Mouse (Mus musculus) kidney, embryonic 15.5 days (tissue): ENCODE measurements around the gene Rho. TPM values are rescaled to one million over a fixed set of nuclear protein-coding genes. Genes with fewer than 3 reads are reported as not detected.

Source experiments
- ATAC-seq: fragments of 200-750 bp; cut with Nextera tagmentation; replicated peaks from 2 replicates; pipeline ENCODE4 v1.8.0; 2017; ENCODE audit warnings: moderate TSS enrichment; ENCODE audit not compliant: low FRiP score
- H3K27ac ChIP-seq: fragments of 300-500 bp; sonication (generic); 2 replicates; pipeline ENCODE4 v1.5.1; 2015; ENCODE audit warnings: mild to moderate bottlenecking, inconsistent platforms
- H3K27me3 ChIP-seq: fragments of 300-500 bp; sonication (generic); 2 replicates; pipeline ENCODE4 v1.6.1; 2015; ENCODE audit warnings: inconsistent platforms
- H3K36me3 ChIP-seq: fragments of 300-500 bp; sonication (generic); 2 replicates; pipeline ENCODE4 v1.6.1; 2015; ENCODE audit warnings: inconsistent platforms
- H3K4me1 ChIP-seq: fragments of 300-500 bp; sonication (generic); 2 replicates; pipeline ENCODE4 v1.6.1; 2015; ENCODE audit warnings: inconsistent platforms
- H3K4me2 ChIP-seq: fragments of 300-500 bp; sonication (generic); 2 replicates; pipeline ENCODE4 v1.6.1; 2015; ENCODE audit warnings: moderate library complexity, mild to moderate bottlenecking, inconsistent platforms
- H3K4me3 ChIP-seq: fragments of 300-500 bp; sonication (generic); replicated peaks from 2 replicates; pipeline ENCODE4 v1.5.1; 2015; ENCODE audit warnings: mild to moderate bottlenecking, inconsistent platforms
- H3K9ac ChIP-seq: fragments of 300-500 bp; sonication (generic); 2 replicates; pipeline ENCODE4 v1.6.1; 2015; ENCODE audit warnings: mild to moderate bottlenecking, inconsistent platforms
- H3K9me3 ChIP-seq: fragments of 300-500 bp; sonication (generic); replicated peaks from 2 replicates; pipeline ENCODE4 v1.6.1; 2016; ENCODE audit warnings: inconsistent platforms
- WGBS: fragments of 180-500 bp; shearing (Covaris S2); methylation state at CpG from one replicate; pipeline ENCODE4 v1.1.7; 2015; ENCODE audit warnings: mixed read lengths; 5-methylcytosine and 5-hydroxymethylcytosine counted together
- polyA plus RNA-seq: library from polyadenylated mRNA; unstranded; fragments of >200 nt; fragmentation: Nextera tagmentation; extraction: Ambion mirVana; gene quantifications from 2 replicates; pipeline ENCODE4 v1.2.1, GENCODE M21; 2015

Gene Rho
- polyA plus RNA-seq, 1 experiment from 2014 or later, result 0.14 TPM

GRCm38 (mm10) chr6:115941128-115941527 is 9.6 kb downstream of the Rho start:
- Histone ChIP-seq H3K36me3 (no peaks in the 10 kb centered on the region), H3K9me3 (no peaks in the 10 kb centered on the region), H3K4me1 (peaks cover 10% of the 10 kb centered on the region), H3K27me3 (no peaks in the 10 kb centered on the region), H3K9ac (no peak overlapping the region), H3K27ac (no peak overlapping the region), H3K4me2 (0 out of 2 replicates have a peak overlapping the region, but pooled peaks have one; percentile 12), H3K4me3 (no peak overlapping the region)
- WGBS, result 9% methylated on average over 9 of the region's 12 CpGs
- ATAC-seq, result no peak

DNA sequence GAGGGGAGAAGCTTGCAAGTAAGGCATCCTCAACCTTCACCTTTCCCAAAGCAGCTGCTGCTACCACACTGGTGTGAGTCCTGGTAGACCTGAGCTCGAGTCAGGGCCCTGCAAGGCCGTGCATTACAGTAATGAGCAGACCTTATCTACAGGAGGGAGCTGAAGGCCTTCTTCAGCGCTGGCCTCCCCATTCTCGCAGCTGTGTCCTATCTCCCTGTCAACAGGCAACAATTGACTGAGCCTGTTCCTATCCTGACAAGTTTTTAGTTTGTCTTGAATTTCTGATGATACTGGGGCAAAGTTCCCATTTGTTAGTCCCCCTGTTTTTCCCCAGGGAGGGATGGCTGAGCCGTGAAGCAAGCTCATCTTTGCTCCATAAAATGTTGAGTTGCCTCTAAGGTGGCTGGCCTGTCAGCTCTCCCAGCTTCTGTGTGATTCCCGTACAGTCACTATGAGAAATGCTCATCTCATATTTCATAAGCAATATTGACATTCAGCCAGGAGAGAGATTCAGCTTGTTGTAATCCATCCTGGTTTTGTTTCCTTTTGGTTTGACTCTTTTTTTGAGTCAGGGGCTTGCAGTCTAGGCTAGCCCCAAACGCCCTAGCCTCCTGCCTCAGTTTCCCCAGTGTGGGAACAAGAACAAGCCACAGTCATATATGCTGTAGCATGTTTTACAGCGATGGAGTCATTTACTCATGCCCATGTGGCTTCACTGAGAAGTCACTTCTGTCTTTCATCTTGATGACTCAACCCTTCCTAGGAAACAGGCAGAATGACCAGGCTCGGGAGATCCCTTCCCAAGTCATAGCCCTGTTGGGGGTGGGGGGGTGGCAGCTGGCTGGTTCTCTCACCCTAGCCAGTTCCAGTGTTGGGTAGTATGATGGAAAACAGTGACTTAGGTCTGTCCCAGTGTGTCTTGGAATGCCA is 12.2 kb downstream of the Rho start:
- WGBS, result 64% methylated on average over 9 of the region's 9 CpGs
- ATAC-seq, result no peak
- H3K9ac ChIP-seq, result no peak overlapping the region
- no peak overlapping the region for H3K27ac ChIP-seq
- no peaks in the 10 kb centered on the region for H3K9me3 ChIP-seq
- H3K36me3 ChIP-seq, result no peaks in the 10 kb centered on the region
- H3K4me2 ChIP-seq, result no peak overlapping the region
- H3K27me3 ChIP-seq, result no peaks in the 10 kb centered on the region
- H3K4me3 ChIP-seq, result no peak overlapping the region
- H3K4me1 ChIP-seq, result peaks cover 10% of the 10 kb centered on the region

DNA sequence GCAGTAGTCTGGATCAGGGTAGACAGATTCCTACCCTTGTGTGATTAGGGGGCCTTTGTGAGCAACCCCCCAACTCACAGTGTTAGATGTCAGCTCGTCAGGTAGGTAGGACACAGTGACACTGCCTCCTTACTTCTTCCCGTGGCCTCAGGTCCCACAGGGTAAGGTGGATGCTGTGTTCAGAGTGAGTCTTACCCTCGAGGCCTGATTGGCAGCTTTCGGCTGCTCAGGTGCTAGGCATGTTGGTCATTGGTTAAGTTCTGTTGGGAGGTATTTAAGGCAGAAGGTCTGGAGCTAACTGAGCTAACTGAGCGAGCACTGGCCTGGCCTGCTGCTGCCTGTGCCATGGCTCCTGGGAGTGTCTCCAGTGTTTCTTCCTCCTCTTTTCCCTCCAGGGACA is 13.1 kb downstream of the Rho start, which contains the start of gene H1foo:
TSS of gene H1foo (plus strand) at position 301 of the 400 bp plus-strand sequence.
- no peak within 1 kb of the TSS for H3K27ac ChIP-seq
- ATAC-seq, result no peak
- WGBS, result 87% methylated on average over 5 of the region's 5 CpGs

GRCm38 (mm10) chr6:115945633-115946032 is 14.1 kb downstream of the Rho start:
- Histone ChIP-seq H3K27me3 (no peaks in the 10 kb centered on the region), H3K4me1 (peaks cover 13% of the 10 kb centered on the region), H3K4me2 (no peak overlapping the region), H3K9ac (no peak overlapping the region), H3K27ac (no peak overlapping the region), H3K36me3 (no peaks in the 10 kb centered on the region), H3K4me3 (no peak overlapping the region), H3K9me3 (no peaks in the 10 kb centered on the region)
- 80% methylated on average over 8 of the region's 8 CpGs for WGBS
- no peak for ATAC-seq

More for the DNA sequence above, 13.1 kb downstream of the Rho start, which contains the start of gene H1foo:
- Histone ChIP-seq H3K4me1 (peaks cover 10% of the 10 kb centered on the region), H3K9ac (no peak within 1 kb of the TSS), H3K27me3 (no peaks in the 10 kb centered on the region), H3K9me3 (no peaks in the 10 kb centered on the region), H3K4me3 (no peak within 1 kb of the TSS), H3K36me3 (no peaks in the 10 kb centered on the region), H3K4me2 (no peak within 1 kb of the TSS)

- no peak overlapping the region for H3K27ac ChIP-seq
Observed at GRCm38 (mm10) chr6:115946389-115946788, 14.8 kb downstream of the Rho start.

GRCm38 (mm10) chr6:115954506-115955074 is 23.0 kb downstream of the Rho start:
- Histone ChIP-seq H3K9me3 (no peaks in the 10 kb centered on the region), H3K9ac (no peak overlapping the region), H3K27ac (no peak overlapping the region), H3K36me3 (peaks cover 44% of the 10 kb centered on the region), H3K4me2 (no peak overlapping the region), H3K4me3 (no peak overlapping the region), H3K27me3 (no peaks in the 10 kb centered on the region), H3K4me1 (peaks cover 33% of the 10 kb centered on the region)
- 77% methylated on average over 9 of the region's 9 CpGs for WGBS
- ATAC-seq, result no peak

More at GRCm38 (mm10) chr6:115946389-115946788, 14.8 kb downstream of the Rho start:
- Histone ChIP-seq H3K9me3 (no peaks in the 10 kb centered on the region), H3K9ac (no peak overlapping the region), H3K4me1 (peaks cover 8% of the 10 kb centered on the region), H3K27me3 (no peaks in the 10 kb centered on the region), H3K36me3 (no peaks in the 10 kb centered on the region), H3K4me2 (no peak overlapping the region), H3K4me3 (no peak overlapping the region)
- WGBS, result 62% methylated on average over 6 of the region's 6 CpGs
- no peak for ATAC-seq

DNA sequence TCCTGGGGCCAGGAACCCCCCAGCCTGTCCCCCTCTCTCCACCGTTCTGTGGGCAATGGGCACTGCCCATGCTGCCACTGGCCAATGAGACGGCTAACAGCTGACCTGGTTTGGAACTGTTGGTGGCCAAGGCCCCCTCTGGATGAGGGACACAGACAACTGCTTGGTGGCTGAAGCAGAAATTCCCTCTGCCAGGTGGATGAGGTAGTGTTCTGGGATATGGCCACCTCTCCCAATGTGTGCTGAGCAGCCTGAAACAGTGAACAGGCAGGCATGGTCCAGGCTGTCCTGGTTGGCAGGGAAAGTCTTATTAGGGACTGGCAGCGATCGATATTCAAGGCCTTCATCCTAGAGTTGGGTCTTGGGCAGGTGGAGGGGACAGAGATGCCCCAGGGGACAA is 23.6 kb downstream of the Rho start:
- Histone ChIP-seq H3K27ac (no peak overlapping the region), H3K27me3 (no peaks in the 10 kb centered on the region), H3K4me2 (no peak overlapping the region), H3K9ac (no peak overlapping the region), H3K36me3 (peaks cover 50% of the 10 kb centered on the region), H3K4me3 (no peak overlapping the region), H3K9me3 (no peaks in the 10 kb centered on the region), H3K4me1 (peaks cover 34% of the 10 kb centered on the region)
- 86% methylated on average over 4 of the region's 4 CpGs for WGBS
- ATAC-seq, result no peak

- Histone ChIP-seq H3K4me3 (no peak overlapping the region), H3K9me3 (no peaks in the 10 kb centered on the region), H3K36me3 (peaks cover 55% of the 10 kb centered on the region), H3K4me1 (peaks cover 31% of the 10 kb centered on the region), H3K27ac (no peak overlapping the region), H3K4me2 (no peak overlapping the region), H3K27me3 (no peaks in the 10 kb centered on the region), H3K9ac (no peak overlapping the region)
- WGBS, result 79% methylated on average over 11 of the region's 11 CpGs
- ATAC-seq, result no peak
Observed at GRCm38 (mm10) chr6:115955664-115956063, 24.1 kb downstream of the Rho start.

- no peak overlapping the region for H3K9ac ChIP-seq
- 78% methylated on average over 13 of the region's 13 CpGs for WGBS
- no peak for ATAC-seq
- peaks cover 63% of the 10 kb centered on the region for H3K36me3 ChIP-seq
- H3K4me3 ChIP-seq, result no peak overlapping the region
- H3K9me3 ChIP-seq, result no peaks in the 10 kb centered on the region
- H3K4me2 ChIP-seq, result no peak overlapping the region
- H3K4me1 ChIP-seq, result peaks cover 31% of the 10 kb centered on the region
- peak overlapping the region; percentile 64 for H3K27ac ChIP-seq
- H3K27me3 ChIP-seq, result no peaks in the 10 kb centered on the region
Observed at GRCm38 (mm10) chr6:115956418-115956921, 24.9 kb downstream of the Rho start.

DNA sequence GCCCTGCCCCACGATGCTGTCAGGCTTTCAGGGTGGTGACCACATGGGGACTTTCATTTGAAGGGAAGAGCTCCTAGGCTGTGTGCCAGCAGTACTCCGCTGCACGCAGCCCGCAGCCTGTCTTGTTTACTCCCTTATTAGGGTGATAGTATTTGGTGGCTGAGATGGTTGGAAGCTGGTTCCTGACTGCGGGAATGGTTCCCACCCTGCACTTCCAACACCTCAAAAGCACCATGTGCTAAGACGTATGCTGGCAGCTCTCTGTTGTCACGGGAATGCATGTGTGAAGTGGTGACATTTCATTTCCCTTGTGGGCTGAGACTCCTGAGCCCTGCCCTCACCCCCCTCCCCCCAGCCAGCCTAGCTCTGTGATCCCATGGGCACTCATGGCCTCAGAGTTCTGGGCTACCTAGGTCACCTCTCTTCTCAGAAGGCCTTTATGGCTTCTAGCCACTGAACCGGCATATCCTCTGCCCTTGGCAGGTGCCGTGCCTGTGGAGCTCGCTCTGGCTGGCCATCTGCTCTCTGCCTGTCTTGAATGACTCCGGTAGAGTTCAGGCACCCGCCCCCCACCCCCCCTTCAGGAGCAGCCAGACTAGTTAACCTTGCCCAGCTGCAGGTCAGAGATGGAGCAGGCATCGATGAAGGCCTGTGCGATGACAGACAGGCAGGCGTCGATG is 25.5 kb downstream of the Rho start:
- H3K4me2 ChIP-seq, result no peak overlapping the region

DNA sequence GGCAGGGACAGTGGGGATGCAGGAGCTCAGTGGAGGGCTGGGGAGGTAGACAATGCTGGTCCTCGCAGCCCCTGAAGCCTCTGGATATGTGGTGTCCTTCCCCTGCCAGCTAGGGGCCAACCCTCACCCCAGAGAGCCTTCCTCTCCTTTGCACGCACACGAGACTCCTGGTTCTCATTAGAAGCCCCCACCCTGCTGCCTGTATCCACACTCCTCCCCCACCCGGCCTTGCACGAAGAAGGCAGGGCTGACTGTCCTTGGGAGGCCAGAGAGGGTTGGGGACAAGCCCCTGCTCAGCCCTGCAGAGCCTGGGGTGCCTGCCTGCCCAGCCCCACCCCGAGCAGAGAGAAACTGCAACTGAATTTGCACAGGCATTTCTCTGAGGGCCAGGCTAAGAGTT is 26.1 kb downstream of the Rho start:
- Histone ChIP-seq H3K27ac (peak overlapping the region; percentile 60; the same call in 1 of the 2 replicates), H3K9me3 (no peaks in the 10 kb centered on the region), H3K4me3 (no peak overlapping the region), H3K4me1 (peaks cover 35% of the 10 kb centered on the region), H3K4me2 (no peak overlapping the region), H3K9ac (no peak overlapping the region), H3K27me3 (no peaks in the 10 kb centered on the region), H3K36me3 (peaks cover 75% of the 10 kb centered on the region)
- ATAC-seq, result no peak
- WGBS, result 45% methylated on average over 6 of the region's 6 CpGs

More for the DNA sequence above, 25.5 kb downstream of the Rho start:
- peaks cover 69% of the 10 kb centered on the region for H3K36me3 ChIP-seq
- H3K9me3 ChIP-seq, result no peaks in the 10 kb centered on the region
- H3K4me3 ChIP-seq, result no peak overlapping the region
- H3K27ac ChIP-seq, result peak overlapping the region; percentile 60
- peaks cover 31% of the 10 kb centered on the region for H3K4me1 ChIP-seq
- no peaks in the 10 kb centered on the region for H3K27me3 ChIP-seq
- peak; percentile 34 for ATAC-seq
- no peak overlapping the region for H3K9ac ChIP-seq
- 29% methylated on average over 16 of the region's 16 CpGs for WGBS
